Mouse (Mus musculus): ENCODE results near the gene Stk24. TPM values are rescaled to one million over a fixed set of nuclear protein-coding genes. Genes with fewer than 3 reads are reported as not detected.

The Stk24 gene
- 16.0 and 18.0 TPM in 2 replicates for polyA plus RNA-seq (2012; rRNA removed)

GRCm38 (mm10) chr14:121379827-121380145 is at the start of gene Stk24:
TSS of gene Stk24 (minus strand) at chr14:121380011.

Other genes with a start within 250 kb of the Stk24 start
- gene Slc15a1, start 125.2 kb upstream of the Stk24 start, polyA plus RNA-seq (2012; rRNA removed) = 0.01 and 0.04 TPM in 2 replicates

Data from liver, embryonic 18 days (tissue).